Mouse (Mus musculus): ENCODE measurements around the gene Vmn2r65.

Gene Vmn2r65

DNA sequence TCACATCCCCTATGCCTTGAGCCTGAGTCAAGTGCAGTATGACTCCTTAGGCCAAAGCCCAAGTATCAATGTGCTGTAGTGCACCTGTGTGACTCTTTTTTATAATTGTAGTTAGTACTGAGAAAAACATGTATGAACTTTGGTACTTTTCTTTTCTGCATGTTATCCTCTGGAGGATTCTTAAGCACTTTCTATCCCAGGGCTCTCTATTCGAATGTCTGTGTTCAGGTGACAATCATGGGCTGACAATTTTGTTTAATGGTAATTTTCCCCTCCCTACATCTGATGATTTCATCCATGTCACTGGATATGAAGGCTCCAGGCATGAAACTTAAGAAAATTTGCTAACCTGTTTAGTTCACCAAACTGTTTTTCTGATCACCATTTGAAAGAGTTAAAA is at the start of gene Vmn2r65:
Vmn2r65 (minus strand) TSS at position 101 of the 400 bp plus-strand sequence.
- DNase-seq (ENCODE audit: low spot score): no peak

GRCm38 (mm10) chr7:85012168-85012567 is 48.3 kb upstream of the Vmn2r65 start, which contains the start of gene Vmn2r66:
Gene Vmn2r66 (minus strand): TSS chr7:85012268.
- no peak for DNase-seq (ENCODE audit: low spot score)

- no peak for DNase-seq (ENCODE audit: low spot score)
These were observed 32.8 kb upstream of the Vmn2r65 start for GRCm38 (mm10) chr7:84996694-84997093.
